Mouse (Mus musculus) Muller cell, postnatal 12 days (primary cell): ENCODE data around the gene Bicdl2.
A peak's percentile ranks its signal among the peaks of the same experiment; 100 is the strongest.

Source experiments
- DNase-seq: peaks from one replicate; pipeline ENCODE4 v3.0.0-alpha.2; 2015; ENCODE audit errors: inconsistent ontology term

The Bicdl2 gene

GRCm38 (mm10) chr17:23674271-23674952 is 14.1 kb downstream of the Bicdl2 start:
- peak; percentile 56 for DNase-seq

- DNase-seq: peak; percentile 97
These were observed 14.8 kb downstream of the Bicdl2 start for GRCm38 (mm10) chr17:23675127-23675526.

- DNase-seq: peak; percentile 98
These were observed 15.4 kb downstream of the Bicdl2 start for GRCm38 (mm10) chr17:23675564-23676281.

- DNase-seq: peak; percentile 96
These were observed 16.2 kb downstream of the Bicdl2 start for GRCm38 (mm10) chr17:23676473-23677031.

DNA sequence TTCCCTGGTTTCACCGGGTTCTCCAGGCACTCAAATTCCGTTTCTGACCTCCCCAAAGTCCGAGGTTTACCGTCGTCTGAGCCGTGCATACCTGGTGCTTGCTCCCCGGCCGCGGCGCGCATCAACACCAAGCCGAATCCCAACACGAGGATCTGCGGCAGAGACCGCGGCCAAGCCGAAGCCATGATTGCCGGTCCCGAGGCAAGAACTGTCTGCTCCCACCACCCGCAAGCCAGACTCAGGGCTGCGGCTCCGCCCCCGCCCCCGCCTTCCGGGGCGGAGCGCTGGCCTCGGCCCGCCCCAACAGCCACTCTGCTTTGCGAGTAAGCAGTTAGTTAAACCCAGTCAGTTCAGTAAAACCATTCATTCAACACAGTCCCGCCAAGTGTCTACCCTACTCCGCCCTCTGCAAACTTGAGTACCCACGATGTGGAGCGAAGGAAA is 17.0 kb downstream of the Bicdl2 start, which contains the start of gene Tnfrsf12a:
Tnfrsf12a (minus strand) TSS at position 233 of the 444 bp plus-strand sequence.
- peak; percentile 96 for DNase-seq

DNA sequence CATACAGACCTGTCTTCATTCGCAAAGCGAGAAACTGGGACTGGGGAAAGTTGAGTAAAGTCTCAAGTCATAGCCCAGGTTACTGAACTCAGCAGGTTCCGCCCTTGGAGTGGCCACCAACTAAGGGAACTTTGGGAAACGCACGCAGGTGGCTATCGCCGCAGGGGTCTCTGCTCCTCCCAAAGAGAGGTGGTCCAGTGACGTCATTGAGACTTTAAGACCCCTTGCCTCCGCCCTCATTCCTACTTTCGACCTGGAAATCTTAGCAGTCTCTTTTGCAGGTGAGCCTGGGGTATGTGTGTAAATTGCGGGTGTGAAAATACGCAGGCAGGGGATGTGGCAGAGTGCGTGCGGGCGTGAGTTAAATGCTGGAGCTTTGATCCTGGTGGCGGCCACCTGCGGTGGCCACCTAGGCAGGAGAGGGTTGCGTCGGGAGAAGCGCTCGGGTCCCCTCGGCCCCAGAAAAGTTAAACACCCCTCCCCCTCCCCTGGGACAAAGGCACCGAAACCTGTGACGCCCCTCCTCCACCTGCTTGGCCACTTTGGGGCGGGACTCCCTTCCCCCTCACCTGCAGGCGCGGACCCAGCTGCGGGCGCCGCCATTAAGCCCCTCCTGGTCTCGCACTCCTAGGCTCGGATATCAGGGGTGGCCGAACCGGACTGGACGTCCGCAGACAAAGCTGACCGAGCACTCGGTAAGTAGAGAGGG is 19.0 kb downstream of the Bicdl2 start, which contains the start of gene Cldn6:
Cldn6 (plus strand) TSS at position 123 of the 709 bp plus-strand sequence.
- DNase-seq: no peak

- no peak for DNase-seq
These were observed 20.0 kb downstream of the Bicdl2 start for GRCm38 (mm10) chr17:23680336-23680735.

DNA sequence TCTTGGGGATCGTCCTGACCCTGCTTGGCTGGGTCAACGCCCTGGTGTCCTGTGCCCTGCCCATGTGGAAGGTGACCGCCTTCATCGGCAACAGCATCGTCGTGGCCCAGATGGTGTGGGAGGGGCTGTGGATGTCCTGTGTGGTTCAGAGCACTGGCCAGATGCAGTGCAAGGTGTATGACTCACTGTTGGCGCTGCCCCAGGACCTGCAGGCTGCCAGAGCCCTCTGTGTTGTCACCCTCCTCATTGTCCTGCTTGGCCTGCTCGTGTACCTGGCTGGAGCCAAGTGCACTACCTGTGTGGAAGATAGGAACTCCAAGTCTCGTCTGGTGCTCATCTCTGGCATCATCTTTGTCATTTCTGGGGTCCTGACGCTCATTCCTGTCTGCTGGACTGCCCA is 20.8 kb downstream of the Bicdl2 start:
- no peak for DNase-seq

DNA sequence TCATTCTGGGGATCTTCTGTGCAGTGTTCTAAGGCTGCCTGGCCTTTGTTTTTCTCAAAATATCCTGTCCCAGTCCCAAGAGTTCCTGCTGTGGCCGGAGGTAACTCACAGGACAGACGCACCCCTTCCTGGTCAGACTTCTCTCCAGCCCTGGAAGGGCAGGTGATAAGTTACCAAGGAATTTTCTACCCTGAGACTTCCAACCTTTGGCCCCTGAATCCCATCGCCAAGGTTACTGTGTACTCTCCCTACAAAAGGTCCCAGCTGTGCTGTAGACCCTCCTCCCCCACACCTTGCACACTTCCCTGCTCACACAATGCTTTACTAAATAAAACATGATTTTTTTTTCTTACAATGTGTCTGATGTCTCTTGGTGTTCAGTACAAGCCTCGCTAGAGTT is 21.8 kb downstream of the Bicdl2 start:
- DNase-seq: no peak

DNA sequence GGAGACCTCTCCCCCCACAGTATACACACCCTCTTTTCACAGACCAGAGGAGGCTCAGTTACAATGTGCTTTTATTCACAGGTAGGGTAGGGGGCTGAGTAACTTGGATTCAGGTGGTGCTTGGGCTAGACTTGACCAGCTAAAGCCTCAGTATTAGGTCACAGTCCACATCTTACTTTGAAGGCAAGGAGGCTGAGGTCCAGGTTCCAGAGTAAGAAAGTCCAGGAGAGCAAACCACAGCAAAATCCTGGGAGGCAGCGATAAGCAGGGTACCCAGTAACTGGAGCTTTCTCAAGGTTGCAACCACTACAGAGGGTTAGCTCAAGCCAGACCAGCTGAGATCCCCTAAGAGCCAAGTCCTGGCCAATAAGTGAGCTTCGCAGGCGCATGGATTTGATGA is 22.2 kb downstream of the Bicdl2 start:
- no peak for DNase-seq

DNA sequence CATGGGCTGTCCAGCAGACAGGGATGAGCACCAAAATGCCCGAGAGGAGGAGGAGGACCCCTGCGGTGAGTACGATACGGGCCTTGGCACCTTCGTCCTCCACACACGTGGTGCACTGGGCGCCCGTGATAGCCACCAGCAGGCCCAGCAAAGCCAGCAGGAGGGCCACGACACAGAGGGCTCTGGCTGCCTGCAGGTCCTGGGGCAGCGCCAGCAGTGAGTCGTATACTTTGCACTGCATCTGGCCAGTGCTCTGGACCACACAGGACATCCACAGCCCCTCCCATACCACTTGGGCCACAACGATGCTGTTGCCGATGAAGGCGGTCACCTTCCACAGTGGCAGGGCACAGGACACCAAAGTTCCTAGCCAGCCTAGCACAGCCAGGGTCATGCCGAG is 22.9 kb downstream of the Bicdl2 start:
- DNase-seq: no peak

GRCm38 (mm10) chr17:23683856-23684672 is 23.8 kb downstream of the Bicdl2 start, which contains the start of gene Cldn9:
TSS of gene Cldn9 (minus strand) at chr17:23684026.
- DNase-seq: no peak

- DNase-seq: no peak
These were observed 34.2 kb downstream of the Bicdl2 start for GRCm38 (mm10) chr17:23694491-23694890.

- no peak for DNase-seq
These were observed 35.5 kb downstream of the Bicdl2 start for GRCm38 (mm10) chr17:23695801-23696200.

DNA sequence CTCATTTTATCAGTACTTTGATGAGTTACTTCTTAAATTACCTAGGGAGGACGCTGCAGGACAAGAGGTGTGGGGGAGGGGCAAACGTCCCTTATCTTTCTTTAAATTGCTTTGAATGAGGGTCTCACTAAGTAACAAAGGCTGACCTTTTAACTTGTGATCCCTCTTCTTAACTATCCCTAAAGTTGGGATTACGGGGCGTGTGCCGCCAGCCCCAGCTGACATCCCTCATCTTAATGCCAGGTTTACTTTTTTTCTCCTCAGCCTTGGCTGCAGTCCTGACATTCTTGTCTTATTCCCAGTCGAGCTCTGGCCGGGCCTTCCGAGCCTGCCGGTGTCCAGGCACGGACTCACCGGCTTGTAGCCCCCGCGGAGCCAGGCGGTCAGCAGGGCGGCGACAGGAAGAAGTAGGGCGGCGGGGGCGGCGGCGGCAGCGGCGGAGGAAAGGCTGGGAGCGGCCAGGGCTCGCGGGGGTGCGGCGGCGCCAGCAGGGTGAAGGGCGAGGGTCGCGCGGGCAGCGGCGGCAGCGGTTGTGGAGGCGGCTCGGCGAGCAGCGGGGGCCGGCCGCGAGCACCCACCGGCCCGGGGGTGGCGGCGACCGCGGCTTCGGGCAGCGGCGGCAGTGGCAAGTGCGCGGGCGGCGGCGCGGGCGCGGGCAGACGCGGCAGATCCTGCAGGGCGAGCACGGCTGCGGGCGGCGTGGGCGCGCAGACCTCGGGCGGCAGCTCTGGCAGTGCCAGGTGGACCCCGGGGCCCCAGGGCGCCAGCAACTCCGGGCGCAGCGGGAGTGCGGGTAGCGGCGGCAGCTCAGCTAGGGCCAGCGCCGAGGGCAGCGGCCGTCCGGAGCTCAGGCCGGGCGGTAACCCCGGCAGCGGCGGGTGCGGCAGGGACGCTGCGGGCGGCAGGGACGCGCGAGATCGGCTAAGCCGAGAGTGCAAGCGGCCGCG is 39.1 kb downstream of the Bicdl2 start:
- peak; percentile 65 for DNase-seq

GRCm38 (mm10) chr17:23700079-23700478 is 39.8 kb downstream of the Bicdl2 start:
- peak; percentile 94 for DNase-seq

DNA sequence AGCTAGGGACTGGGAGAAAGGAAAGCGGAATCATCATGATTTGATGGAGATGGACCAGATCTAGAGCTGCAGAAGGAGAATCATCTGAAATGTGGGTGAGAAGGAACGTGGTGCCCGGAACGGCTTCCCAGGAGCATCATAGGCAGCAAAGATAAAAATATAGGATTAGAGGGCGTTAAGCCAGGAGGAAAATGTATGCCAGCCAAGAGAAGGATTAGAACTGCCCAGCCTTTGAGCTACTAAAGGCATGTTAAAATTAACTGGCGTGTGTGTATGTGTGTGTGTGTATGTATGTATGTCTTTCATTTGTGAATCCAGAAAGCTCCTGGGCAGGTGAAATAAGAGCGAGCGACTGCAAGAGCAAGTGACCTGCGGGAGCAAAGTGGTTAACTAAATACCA is 43.0 kb downstream of the Bicdl2 start:
- no peak for DNase-seq

DNA sequence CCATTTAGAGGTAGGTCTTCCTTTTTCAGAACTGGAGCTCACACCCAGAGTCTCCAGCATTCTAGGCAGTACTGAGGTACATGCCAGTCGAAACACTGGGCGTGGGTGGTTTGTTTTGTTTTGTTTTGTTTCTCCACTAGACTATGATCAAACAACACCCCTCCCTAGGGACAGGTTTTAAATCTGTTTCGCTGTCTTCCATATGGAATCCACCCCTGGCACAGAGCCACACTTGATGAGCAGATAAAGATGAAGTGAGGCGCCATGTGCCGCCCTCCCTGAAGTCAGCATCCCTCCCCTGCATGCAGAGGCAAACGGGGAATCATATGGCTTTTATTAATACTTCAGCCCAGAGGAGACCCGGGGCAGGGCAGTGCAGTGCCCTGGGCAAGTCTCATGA is 44.4 kb downstream of the Bicdl2 start:
- no peak for DNase-seq

- DNase-seq: no peak
These were observed 45.3 kb downstream of the Bicdl2 start for GRCm38 (mm10) chr17:23705525-23706104.

DNA sequence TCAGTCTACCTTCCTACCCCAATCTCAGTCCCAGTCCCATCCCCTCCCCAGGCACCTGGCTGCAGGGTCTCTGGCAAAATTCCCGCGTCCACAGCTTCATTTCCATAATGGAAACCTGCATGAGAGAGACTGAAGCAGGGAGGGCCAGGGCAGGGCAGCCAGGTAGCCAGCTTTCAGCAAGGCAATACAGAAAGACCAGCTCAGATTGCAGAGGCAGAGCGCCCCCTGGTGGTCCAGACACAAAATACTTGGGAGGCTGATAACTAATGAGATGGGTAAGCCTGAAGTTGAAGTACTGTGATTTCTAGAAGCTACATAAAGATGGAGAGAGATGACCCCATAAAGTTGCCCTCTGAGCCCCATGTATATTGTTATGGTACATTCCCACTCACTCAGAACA is 45.9 kb downstream of the Bicdl2 start:
- peak; percentile 62 for DNase-seq
